Mouse (Mus musculus) intestine, embryonic 16.5 days (tissue): ENCODE measurements around the gene Slc39a5. TPM values are rescaled to one million over a fixed set of nuclear protein-coding genes. Genes with fewer than 3 reads are reported as not detected.

Experiments
- ATAC-seq: fragments of 200-750 bp; cut with Nextera tagmentation; 2 replicates; pipeline ENCODE4 v1.8.0; 2017; ENCODE audit warnings: moderate TSS enrichment, moderate library complexity
- H3K27ac ChIP-seq: fragments of 300-500 bp; sonication (generic); 2 replicates; pipeline ENCODE4 v1.5.1; 2014; ENCODE audit warnings: mild to moderate bottlenecking, low read length
- H3K27me3 ChIP-seq: fragments of 300-500 bp; sonication (generic); replicated peaks from 2 replicates; pipeline ENCODE4 v1.6.1; 2014; ENCODE audit warnings: low read length, control low read depth, mixed read lengths; ENCODE audit not compliant: control insufficient read depth, insufficient read depth
- H3K36me3 ChIP-seq: fragments of 300-500 bp; sonication (generic); 2 replicates; pipeline ENCODE4 v1.6.1; 2014; ENCODE audit warnings: low read length, control low read depth; ENCODE audit not compliant: control insufficient read depth, insufficient read depth
- H3K4me1 ChIP-seq: fragments of 300-500 bp; sonication (generic); 2 replicates; pipeline ENCODE4 v1.6.1; 2014; ENCODE audit warnings: low read length, control low read depth, mixed read lengths; ENCODE audit not compliant: control insufficient read depth, insufficient read depth
- H3K4me2 ChIP-seq: fragments of 300-500 bp; sonication (generic); 2 replicates; pipeline ENCODE4 v1.6.1; 2014; ENCODE audit warnings: low read depth, low read length, control low read depth
- H3K4me3 ChIP-seq: fragments of 300-500 bp; sonication (generic); 2 replicates; pipeline ENCODE4 v1.5.1; 2014; ENCODE audit warnings: mild to moderate bottlenecking, low read length
- H3K9ac ChIP-seq: fragments of 300-500 bp; sonication (generic); 2 replicates; pipeline ENCODE4 v1.6.1; 2014; ENCODE audit warnings: low read depth, low read length
- H3K9me3 ChIP-seq: fragments of 300-500 bp; sonication (generic); 2 replicates; pipeline ENCODE4 v1.6.1; 2016; ENCODE audit warnings: low read length, control low read depth; ENCODE audit not compliant: control insufficient read depth
- WGBS: fragments of 180-500 bp; shearing (Covaris S2); extraction: QIAGEN DNeasy Blood & Tissue Kit; methylation state at CpG from one replicate; pipeline ENCODE4 v1.1.7; 2014; 5-methylcytosine and 5-hydroxymethylcytosine counted together
- polyA plus RNA-seq: library from polyadenylated mRNA; unstranded; fragments of >200 nt; fragmentation: Nextera tagmentation; extraction: Ambion mirVana; gene quantifications from 2 replicates; pipeline ENCODE4 v1.2.1, GENCODE M21; 2015

Slc39a5 gene
- polyA plus RNA-seq, 1 experiment from 2014 or later: 207 TPM

DNA sequence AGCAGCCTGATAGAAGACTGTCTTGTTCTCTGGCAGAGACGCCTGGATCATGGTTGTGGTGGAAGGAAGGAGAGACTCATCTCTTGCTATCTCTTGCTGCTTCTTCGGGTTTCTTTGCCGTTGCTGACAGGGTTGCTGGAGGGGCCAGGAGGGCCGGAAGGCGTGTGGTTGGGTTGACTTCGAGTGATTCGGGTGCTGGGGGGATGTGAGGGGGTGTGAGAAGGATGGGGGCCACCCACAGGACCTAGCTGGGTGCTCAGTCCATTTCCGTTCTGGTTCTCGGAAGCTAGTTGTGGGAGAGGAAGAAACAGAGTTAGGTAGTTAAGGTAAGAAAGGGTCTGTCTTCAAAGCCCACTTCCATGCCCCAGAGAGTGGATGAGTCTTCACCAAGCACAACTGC is 609 bp upstream of the Slc39a5 start:
- Histone ChIP-seq H3K9me3 (no peaks in the 10 kb centered on the region), H3K4me3 (no peak overlapping the region; the same call in 1 of the 2 replicates), H3K4me2 (no peak overlapping the region), H3K4me1 (peaks cover 27% of the 10 kb centered on the region), H3K27ac (no peak overlapping the region), H3K9ac (no peak overlapping the region), H3K36me3 (no peaks in the 10 kb centered on the region; the same call in 1 of the 2 replicates), H3K27me3 (no peaks in the 10 kb centered on the region)
- 71% methylated on average over 9 of the region's 9 CpGs for WGBS
- ATAC-seq: no peak

DNA sequence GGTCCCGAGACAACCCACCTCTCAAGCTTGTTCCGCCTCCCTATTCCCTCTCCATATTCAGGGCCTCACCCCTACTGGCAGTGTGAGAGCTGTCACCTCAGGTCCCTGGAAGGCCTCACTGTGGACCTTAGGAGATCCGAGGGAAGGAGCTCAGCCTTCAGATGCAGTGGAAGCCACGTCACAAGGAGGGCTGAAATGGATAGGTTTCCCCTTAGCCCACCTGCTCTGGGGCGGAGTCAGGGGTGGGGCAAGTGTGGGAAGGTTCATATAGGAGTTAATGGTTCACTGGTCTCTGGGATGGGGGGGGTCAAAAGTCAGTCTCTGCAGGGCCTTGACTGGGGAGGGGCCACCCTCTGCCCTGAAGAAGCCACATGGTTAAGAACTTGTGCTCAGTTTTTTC is 691 bp downstream of the Slc39a5 start:
- peak overlapping the region; percentile 53 for H3K4me2 ChIP-seq
- peak overlapping the region; percentile 85 for H3K27ac ChIP-seq
- WGBS: 18% methylated on average over 5 of the region's 5 CpGs
- H3K4me1 ChIP-seq: peaks cover 34% of the 10 kb centered on the region
- H3K9me3 ChIP-seq: no peaks in the 10 kb centered on the region
- H3K4me3 ChIP-seq: peak overlapping the region; percentile 52
- H3K27me3 ChIP-seq: no peaks in the 10 kb centered on the region
- H3K9ac ChIP-seq: peak overlapping the region; percentile 63
- peak; percentile 89 for ATAC-seq
- no peaks in the 10 kb centered on the region; the same call in 1 of the 2 replicates for H3K36me3 ChIP-seq

DNA sequence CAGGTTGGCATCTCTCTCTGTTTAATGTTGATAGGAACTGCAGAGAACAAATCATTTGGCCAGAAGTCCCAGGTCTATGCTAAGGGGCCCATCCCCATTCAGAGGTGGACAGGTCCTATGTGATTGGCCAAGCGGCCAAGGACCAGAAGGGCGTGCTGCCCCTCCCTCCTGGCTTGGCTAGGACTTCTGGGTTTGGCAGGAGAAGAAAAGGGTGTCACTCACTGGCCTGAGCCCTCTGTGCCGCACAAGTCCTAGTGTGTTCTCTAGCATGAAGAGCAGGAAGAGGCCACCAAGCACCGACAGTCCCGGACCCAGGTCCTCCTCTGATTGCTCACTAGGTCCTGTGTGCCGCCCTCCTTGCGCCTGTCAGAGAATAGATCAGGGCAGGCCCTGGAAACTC is 3.6 kb downstream of the Slc39a5 start:
- no peaks in the 10 kb centered on the region; the same call in 1 of the 2 replicates for H3K36me3 ChIP-seq
- H3K4me3 ChIP-seq: no peak overlapping the region
- H3K9ac ChIP-seq: no peak overlapping the region
- peaks cover 34% of the 10 kb centered on the region for H3K4me1 ChIP-seq
- H3K9me3 ChIP-seq: no peaks in the 10 kb centered on the region
- 60% methylated on average over 7 of the region's 7 CpGs for WGBS
- no peak overlapping the region for H3K4me2 ChIP-seq
- 0 out of 2 replicates have a peak, but pooled peaks have one; percentile 4 for ATAC-seq
- H3K27ac ChIP-seq: peak overlapping the region; percentile 33
- H3K27me3 ChIP-seq: no peaks in the 10 kb centered on the region

DNA sequence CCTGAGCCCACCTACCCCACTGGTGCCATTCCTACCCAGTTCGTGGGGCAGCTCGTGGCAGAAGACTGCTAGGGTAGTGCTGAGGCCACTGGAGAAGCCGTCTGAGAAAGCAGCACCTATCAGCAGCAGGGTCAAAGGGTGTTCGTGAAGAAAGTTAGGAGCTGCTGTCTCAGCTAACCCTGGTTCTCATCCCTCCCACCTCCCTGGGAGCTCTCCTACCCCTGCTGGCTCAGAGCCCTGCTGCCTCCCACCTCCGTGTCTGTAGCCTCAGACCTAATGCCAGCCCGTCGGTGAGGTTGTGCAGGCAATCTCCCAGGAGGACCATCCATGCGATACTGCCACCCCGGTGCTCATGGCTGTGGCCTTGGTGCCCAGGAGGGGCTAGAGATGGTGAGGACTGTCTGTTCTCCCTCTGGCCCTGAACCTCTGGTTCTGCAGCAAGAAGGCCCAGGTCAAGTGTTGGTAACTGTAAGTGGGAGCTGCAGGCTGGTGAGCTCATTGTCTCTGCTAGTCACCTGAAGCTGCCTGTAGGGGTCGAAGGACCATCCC is 4.2 kb downstream of the Slc39a5 start:
- H3K36me3 ChIP-seq: peaks cover 3% of the 10 kb centered on the region; the same call in 1 of the 2 replicates
- H3K9ac ChIP-seq: 0 out of 2 replicates have a peak overlapping the region, but pooled peaks have one; percentile 31
- peaks cover 34% of the 10 kb centered on the region for H3K4me1 ChIP-seq
- no peak overlapping the region for H3K4me2 ChIP-seq
- no peak for ATAC-seq
- no peaks in the 10 kb centered on the region for H3K9me3 ChIP-seq
- 66% methylated on average over 10 of the region's 10 CpGs for whole genome bisulfite sequencing
- H3K27me3 ChIP-seq: no peaks in the 10 kb centered on the region
- H3K27ac ChIP-seq: peak overlapping the region; percentile 62
- H3K4me3 ChIP-seq: no peak overlapping the region

DNA sequence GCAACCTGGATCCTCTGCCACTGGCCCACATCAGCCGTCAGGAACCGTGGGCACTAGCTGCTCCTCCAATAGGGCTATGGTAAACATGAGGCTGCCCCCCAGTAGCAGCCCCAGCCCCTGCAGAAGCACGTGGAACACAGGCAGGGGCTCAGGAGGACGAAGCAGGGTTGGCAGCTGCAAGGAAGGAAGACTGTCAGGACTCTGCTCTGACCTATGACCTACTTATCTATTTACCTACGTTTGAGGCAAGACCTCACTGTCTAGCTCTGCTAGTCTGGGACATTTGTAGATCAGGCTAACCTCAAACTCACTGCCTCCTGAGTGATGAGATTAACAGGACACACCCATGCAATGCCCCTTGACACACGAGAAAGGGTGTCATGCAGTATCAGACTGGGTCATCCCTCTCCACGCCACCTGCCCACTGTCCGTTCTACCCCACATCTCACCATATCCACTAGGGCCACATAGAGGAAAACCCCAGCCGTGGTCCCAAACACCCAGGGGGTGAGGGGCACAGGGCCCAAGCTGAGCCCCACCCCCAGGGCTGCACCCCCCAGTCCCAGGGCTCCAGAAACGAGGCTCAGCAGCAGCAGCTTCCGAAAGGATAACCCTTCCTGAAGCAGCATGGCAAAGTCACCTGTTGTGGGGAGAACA is 4.9 kb downstream of the Slc39a5 start:
- Histone ChIP-seq H3K9ac (0 out of 2 replicates have a peak overlapping the region, but pooled peaks have one; percentile 31), H3K27me3 (no peaks in the 10 kb centered on the region), H3K4me2 (no peak overlapping the region), H3K36me3 (peaks cover 6% of the 10 kb centered on the region), H3K4me3 (no peak overlapping the region), H3K9me3 (no peaks in the 10 kb centered on the region), H3K27ac (no peak overlapping the region), H3K4me1 (peaks cover 30% of the 10 kb centered on the region)
- WGBS: 57% methylated on average over 11 of the region's 11 CpGs
- no peak for ATAC-seq

DNA sequence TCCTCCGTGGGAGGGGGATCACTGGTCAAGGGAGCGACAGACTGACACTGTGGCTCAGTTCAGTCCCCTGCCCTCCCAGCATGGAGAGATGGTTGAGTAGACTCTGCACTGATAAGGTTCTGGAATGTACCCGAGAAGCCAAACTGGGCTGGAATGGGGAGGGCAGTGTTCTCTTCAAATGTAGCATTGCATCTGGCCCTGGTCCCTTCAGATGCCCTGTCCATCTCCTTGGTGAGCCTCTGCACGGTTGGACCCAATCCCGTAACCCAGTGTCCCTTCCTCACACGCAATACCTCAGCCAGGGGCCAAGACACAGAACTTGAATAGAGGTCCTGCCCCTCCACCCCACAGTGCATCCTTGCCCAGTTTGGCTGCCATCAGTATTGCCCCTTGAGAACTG is 9.2 kb downstream of the Slc39a5 start:
- Histone ChIP-seq H3K36me3 (peaks cover 34% of the 10 kb centered on the region), H3K27ac (no peak overlapping the region), H3K4me2 (no peak overlapping the region), H3K9ac (no peak overlapping the region), H3K9me3 (no peaks in the 10 kb centered on the region), H3K4me1 (peaks cover 9% of the 10 kb centered on the region; the same call in 1 of the 2 replicates), H3K4me3 (no peak overlapping the region), H3K27me3 (no peaks in the 10 kb centered on the region)
- 81% methylated on average over 6 of the region's 6 CpGs for WGBS
- ATAC-seq: no peak

DNA sequence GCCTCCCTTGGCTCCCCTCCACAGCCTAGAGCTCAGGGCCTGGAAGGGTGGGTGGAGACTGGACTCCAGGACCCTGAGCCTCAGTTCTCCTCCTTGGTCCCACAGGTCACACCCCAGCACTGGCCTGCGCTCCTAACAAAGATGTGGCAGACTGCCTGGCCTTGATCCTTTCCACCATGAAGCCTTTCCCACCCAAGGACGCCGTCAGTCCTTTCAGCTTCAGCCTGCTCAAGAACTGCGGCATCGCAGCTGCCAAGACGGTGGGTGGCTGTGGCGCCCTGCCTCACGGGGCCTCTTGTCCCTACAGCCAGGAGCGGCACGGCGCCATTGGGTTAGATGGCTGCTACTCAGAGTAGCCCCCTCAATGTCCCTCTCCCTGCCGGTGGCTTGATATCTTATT is 10.7 kb downstream of the Slc39a5 start:
- ATAC-seq: no peak
- Histone ChIP-seq H3K4me3 (no peak overlapping the region), H3K4me2 (no peak overlapping the region), H3K9ac (no peak overlapping the region), H3K9me3 (no peaks in the 10 kb centered on the region), H3K36me3 (peaks cover 43% of the 10 kb centered on the region), H3K4me1 (no peaks in the 10 kb centered on the region), H3K27ac (no peak overlapping the region), H3K27me3 (no peaks in the 10 kb centered on the region)
- 90% methylated on average over 12 of the region's 12 CpGs for whole genome bisulfite sequencing

DNA sequence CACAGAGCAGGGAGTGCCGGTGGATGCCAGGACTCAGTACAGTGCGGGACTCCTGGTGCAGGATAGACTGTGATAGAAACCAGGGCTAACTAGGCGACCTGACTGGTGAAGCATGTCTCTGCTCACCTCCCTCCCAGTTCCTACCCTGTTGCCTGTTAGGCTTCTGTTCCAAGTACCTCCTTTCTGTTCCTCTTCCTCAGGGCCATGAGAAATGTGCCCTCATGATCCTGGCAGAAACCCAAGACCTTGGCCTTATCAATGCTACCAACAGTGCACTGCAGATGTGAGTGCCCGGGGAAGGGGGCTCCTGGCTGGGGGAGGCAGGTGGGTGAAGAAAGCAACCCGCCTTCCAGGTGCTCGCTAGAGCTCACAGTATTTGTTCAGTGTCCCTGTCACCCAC is 11.5 kb downstream of the Slc39a5 start:
- H3K9me3 ChIP-seq: no peaks in the 10 kb centered on the region
- 81% methylated on average over 6 of the region's 6 CpGs for WGBS
- ATAC-seq: peak; percentile 49
- no peak overlapping the region for H3K4me3 ChIP-seq
- no peak overlapping the region for H3K27ac ChIP-seq
- H3K9ac ChIP-seq: no peak overlapping the region
- H3K4me2 ChIP-seq: no peak overlapping the region
- H3K4me1 ChIP-seq: no peaks in the 10 kb centered on the region
- no peaks in the 10 kb centered on the region for H3K27me3 ChIP-seq
- H3K36me3 ChIP-seq: peaks cover 49% of the 10 kb centered on the region

DNA sequence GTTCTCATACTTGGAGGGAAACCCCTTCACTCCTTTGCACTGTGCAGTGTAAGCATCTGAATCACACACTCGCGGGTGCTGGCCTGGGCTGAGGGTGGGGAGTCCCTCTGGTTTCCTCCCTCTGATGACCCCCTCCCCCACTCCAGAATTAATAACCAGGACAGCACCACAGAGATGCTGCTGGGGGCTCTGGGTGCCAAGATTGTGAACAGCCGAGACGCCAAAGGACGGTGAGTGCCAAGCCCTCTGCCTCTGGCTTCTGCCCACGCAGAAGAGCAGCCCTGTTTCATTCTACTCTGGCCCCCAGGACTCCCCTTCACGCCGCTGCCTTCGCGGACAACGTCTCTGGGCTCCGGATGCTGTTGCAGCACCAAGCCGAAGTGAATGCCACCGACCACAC is 12.1 kb downstream of the Slc39a5 start:
- Histone ChIP-seq H3K4me3 (no peak overlapping the region), H3K9ac (no peak overlapping the region), H3K4me1 (no peaks in the 10 kb centered on the region), H3K27me3 (no peaks in the 10 kb centered on the region), H3K36me3 (peaks cover 52% of the 10 kb centered on the region), H3K9me3 (no peaks in the 10 kb centered on the region), H3K27ac (no peak overlapping the region), H3K4me2 (no peak overlapping the region)
- 89% methylated on average over 14 of the region's 14 CpGs for WGBS
- no peak for ATAC-seq
